Mouse (Mus musculus): ENCODE data around the gene Klhl26. TPM values are rescaled to one million over a fixed set of nuclear protein-coding genes. Genes with fewer than 3 reads are reported as not detected.

Gene Klhl26
- polyA plus RNA-seq, 1 experiment from 2014 or later, result 28.2 TPM

GRCm38 (mm10) chr8:70414310-70414946, 62.3 kb downstream of the Klhl26 start:
- no peak for ATAC-seq (ENCODE audit: insufficient number of reproducible peaks, low FRiP score, low TSS enrichment, low read depth)
- Histone ChIP-seq H3K4me2 (no peak overlapping the region), H3K27me3 (no peaks in the 10 kb centered on the region), H3K9ac (no peak overlapping the region), H3K36me3 (0 out of 2 replicates have a peak, but pooled peaks cover 3% of the 10 kb centered on the region), H3K27ac (no peak overlapping the region), H3K9me3 (no peaks in the 10 kb centered on the region), H3K4me3 (no peak overlapping the region), H3K4me1 (peaks cover 58% of the 10 kb centered on the region)
- WGBS, result 88% methylated on average over 6 of the region's 6 CpGs

- Histone ChIP-seq H3K27me3 (no peaks in the 10 kb centered on the region), H3K4me1 (peaks cover 60% of the 10 kb centered on the region), H3K9me3 (no peaks in the 10 kb centered on the region), H3K36me3 (0 out of 2 replicates have a peak, but pooled peaks cover 3% of the 10 kb centered on the region), H3K4me2 (no peak overlapping the region), H3K27ac (no peak overlapping the region; the same call in 1 of the 2 replicates), H3K4me3 (no peak overlapping the region), H3K9ac (no peak overlapping the region)
- WGBS, result 94% methylated on average over 5 of the region's 5 CpGs
- ATAC-seq (ENCODE audit: insufficient number of reproducible peaks, low FRiP score, low TSS enrichment, low read depth), result no peak
These were observed 66.5 kb downstream of the Klhl26 start for GRCm38 (mm10) chr8:70410281-70410680.

GRCm38 (mm10) chr8:70409455-70409871, 67.3 kb downstream of the Klhl26 start:
- Histone ChIP-seq H3K9me3 (no peaks in the 10 kb centered on the region), H3K9ac (no peak overlapping the region), H3K4me3 (no peak overlapping the region), H3K27ac (peak overlapping the region; percentile 88), H3K36me3 (peaks cover 5% of the 10 kb centered on the region), H3K27me3 (no peaks in the 10 kb centered on the region), H3K4me2 (peak overlapping the region; percentile 6; the same call in 1 of the 2 replicates), H3K4me1 (peaks cover 62% of the 10 kb centered on the region)
- peak; percentile 70 for ATAC-seq (ENCODE audit: insufficient number of reproducible peaks, low FRiP score, low TSS enrichment, low read depth)
- 23% methylated on average over 9 of the region's 9 CpGs for WGBS

DNA sequence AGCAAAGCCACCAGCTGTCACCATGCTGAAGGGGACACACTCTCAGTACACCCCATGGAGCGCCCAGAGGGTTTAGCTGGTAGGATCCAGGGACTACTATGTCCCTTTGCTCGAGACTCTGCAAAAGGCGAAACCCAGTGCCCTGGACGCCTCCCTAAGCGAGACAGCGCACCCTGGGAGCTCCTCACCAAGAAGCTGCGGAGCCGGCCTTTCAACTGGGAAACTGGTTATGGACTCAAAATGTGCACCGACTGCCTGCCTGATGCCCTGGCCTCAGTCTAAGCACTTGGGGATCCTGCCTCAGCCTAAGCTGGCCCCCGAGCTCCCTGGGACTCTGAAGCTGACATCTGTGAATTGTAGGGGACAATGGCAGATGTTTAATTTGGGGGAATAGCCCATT, 67.7 kb downstream of the Klhl26 start:
- no peak for ATAC-seq (ENCODE audit: insufficient number of reproducible peaks, low FRiP score, low TSS enrichment, low read depth)
- WGBS, result 74% methylated on average over 10 of the region's 10 CpGs
- no peak overlapping the region for H3K4me3 ChIP-seq
- peak overlapping the region; percentile 88 for H3K27ac ChIP-seq
- H3K27me3 ChIP-seq, result no peaks in the 10 kb centered on the region
- no peak overlapping the region for H3K9ac ChIP-seq
- peaks cover 62% of the 10 kb centered on the region for H3K4me1 ChIP-seq
- H3K36me3 ChIP-seq, result peaks cover 10% of the 10 kb centered on the region
- H3K4me2 ChIP-seq, result peak overlapping the region; percentile 6; the same call in 1 of the 2 replicates
- H3K9me3 ChIP-seq, result no peaks in the 10 kb centered on the region

- Histone ChIP-seq H3K9ac (no peak overlapping the region), H3K4me3 (no peak overlapping the region), H3K9me3 (no peaks in the 10 kb centered on the region), H3K36me3 (peaks cover 12% of the 10 kb centered on the region), H3K4me1 (peaks cover 62% of the 10 kb centered on the region), H3K27me3 (no peaks in the 10 kb centered on the region), H3K4me2 (0 out of 2 replicates have a peak overlapping the region, but pooled peaks have one; percentile 6), H3K27ac (peak overlapping the region; percentile 88)
- WGBS, result 34% methylated on average over 6 of the region's 6 CpGs
- ATAC-seq (ENCODE audit: insufficient number of reproducible peaks, low FRiP score, low TSS enrichment, low read depth), result 0 out of 2 replicates have a peak, but pooled peaks have one; percentile 11
These were observed 68.5 kb downstream of the Klhl26 start for GRCm38 (mm10) chr8:70408301-70408700.

- Histone ChIP-seq H3K36me3 (peaks cover 12% of the 10 kb centered on the region), H3K4me1 (peaks cover 62% of the 10 kb centered on the region), H3K4me2 (no peak overlapping the region), H3K4me3 (no peak overlapping the region), H3K27ac (peak overlapping the region; percentile 88), H3K9ac (no peak overlapping the region), H3K27me3 (no peaks in the 10 kb centered on the region), H3K9me3 (no peaks in the 10 kb centered on the region)
- ATAC-seq (ENCODE audit: insufficient number of reproducible peaks, low FRiP score, low TSS enrichment, low read depth), result no peak
- WGBS, result 61% methylated on average over 11 of the region's 11 CpGs
These were observed 70.2 kb downstream of the Klhl26 start for GRCm38 (mm10) chr8:70406427-70407069.

DNA sequence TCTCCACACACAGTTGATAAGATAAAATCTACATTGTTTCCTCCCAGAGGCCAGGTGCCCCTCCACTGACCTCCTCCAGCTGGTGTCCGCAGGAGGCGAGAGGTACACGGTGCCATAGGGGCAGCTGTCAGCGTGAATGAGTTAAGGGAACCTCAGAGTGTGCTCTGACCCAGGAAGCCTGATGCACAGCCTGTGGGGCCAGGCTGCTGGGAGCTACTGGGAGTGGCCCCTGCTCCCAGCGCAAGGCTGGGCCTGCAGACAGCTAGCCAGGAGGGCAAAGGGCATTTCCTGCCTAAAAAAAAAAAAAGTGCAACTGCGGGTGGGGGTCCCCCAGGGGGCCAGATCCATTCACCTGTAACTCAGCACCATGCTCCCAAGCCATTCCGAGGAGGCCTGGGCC, 71.6 kb downstream of the Klhl26 start:
- Histone ChIP-seq H3K9me3 (no peaks in the 10 kb centered on the region), H3K36me3 (peaks cover 18% of the 10 kb centered on the region), H3K4me2 (no peak overlapping the region), H3K4me3 (no peak overlapping the region), H3K9ac (no peak overlapping the region), H3K27me3 (no peaks in the 10 kb centered on the region), H3K4me1 (peaks cover 48% of the 10 kb centered on the region), H3K27ac (no peak overlapping the region)
- ATAC-seq (ENCODE audit: insufficient number of reproducible peaks, low FRiP score, low TSS enrichment, low read depth), result no peak
- WGBS, result 53% methylated on average over 7 of the region's 7 CpGs

DNA sequence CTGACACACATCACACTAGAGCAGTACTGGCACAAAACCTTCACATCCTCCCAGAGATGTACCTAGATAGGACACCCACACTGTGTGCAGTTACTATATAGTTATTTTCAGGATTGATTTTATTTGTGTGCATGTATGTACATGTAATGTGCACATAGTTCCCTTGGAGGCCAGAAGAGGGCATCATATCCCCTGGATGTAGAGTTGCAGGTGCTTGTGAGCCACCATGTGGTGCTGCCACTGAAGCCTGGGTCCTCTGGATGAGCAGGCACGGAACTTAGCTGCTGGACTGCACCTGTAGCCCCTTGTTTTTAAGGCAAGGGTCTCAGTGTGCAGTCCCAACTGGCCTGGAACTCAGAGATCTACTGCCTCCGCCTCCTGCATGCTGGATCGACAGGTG, 72.6 kb downstream of the Klhl26 start:
- Histone ChIP-seq H3K36me3 (peaks cover 22% of the 10 kb centered on the region), H3K4me1 (peaks cover 42% of the 10 kb centered on the region), H3K27me3 (no peaks in the 10 kb centered on the region), H3K4me2 (no peak overlapping the region), H3K27ac (no peak overlapping the region), H3K9me3 (no peaks in the 10 kb centered on the region), H3K4me3 (no peak overlapping the region), H3K9ac (no peak overlapping the region)
- WGBS, result 97% methylated on average over 3 of the region's 3 CpGs
- no peak for ATAC-seq (ENCODE audit: insufficient number of reproducible peaks, low FRiP score, low TSS enrichment, low read depth)

Other genes starting within 250 kb of the Klhl26 start
- gene Sugp2, start 242.7 kb downstream of the Klhl26 start, polyA plus RNA-seq (2015; fragmentation: Nextera tagmentation; extraction: Ambion mirVana), result 26.1 and 26.9 TPM in 2 replicates
- 32.7 and 33.0 TPM in 2 replicates for gene Armc6, start 242.5 kb downstream of the Klhl26 start, polyA plus RNA-seq (2015; fragmentation: Nextera tagmentation; extraction: Ambion mirVana)
- gene Homer3, start 194.1 kb downstream of the Klhl26 start, polyA plus RNA-seq (2015; fragmentation: Nextera tagmentation; extraction: Ambion mirVana), result 36.0 and 40.7 TPM in 2 replicates
- 52.7 and 53.1 TPM in 2 replicates for gene Ddx49, start 174.5 kb downstream of the Klhl26 start, polyA plus RNA-seq (2015; fragmentation: Nextera tagmentation; extraction: Ambion mirVana)
- gene Cope, start 174.4 kb downstream of the Klhl26 start, polyA plus RNA-seq (2015; fragmentation: Nextera tagmentation; extraction: Ambion mirVana), result 397 and 441 TPM in 2 replicates
- gene Cers1, start 161.2 kb downstream of the Klhl26 start, polyA plus RNA-seq (2015; fragmentation: Nextera tagmentation; extraction: Ambion mirVana), result 8.8 and 9.6 TPM in 2 replicates
- gene Gdf1, start 147.2 kb downstream of the Klhl26 start, polyA plus RNA-seq (2015; fragmentation: Nextera tagmentation; extraction: Ambion mirVana), result 2.9 and 4.1 TPM in 2 replicates
- gene Upf1, start 123.7 kb downstream of the Klhl26 start, polyA plus RNA-seq (2015; fragmentation: Nextera tagmentation; extraction: Ambion mirVana), result 13.8 and 16.7 TPM in 2 replicates
- gene Comp, start 103.4 kb downstream of the Klhl26 start, polyA plus RNA-seq (2015; fragmentation: Nextera tagmentation; extraction: Ambion mirVana), result 101 and 104 TPM in 2 replicates
- 22.2 and 22.4 TPM in 2 replicates for gene Crtc1, start 37.4 kb downstream of the Klhl26 start, polyA plus RNA-seq (2015; fragmentation: Nextera tagmentation; extraction: Ambion mirVana)
- 6.9 and 9.6 TPM in 2 replicates for gene Tmem59l, start 10.4 kb upstream of the Klhl26 start, polyA plus RNA-seq (2015; fragmentation: Nextera tagmentation; extraction: Ambion mirVana)
- 91.2 and 97.7 TPM in 2 replicates for gene Crlf1, start 16.2 kb upstream of the Klhl26 start, polyA plus RNA-seq (2015; fragmentation: Nextera tagmentation; extraction: Ambion mirVana)
- 136 and 149 TPM in 2 replicates for gene Rex1bd, start 29.8 kb upstream of the Klhl26 start, polyA plus RNA-seq (2015; fragmentation: Nextera tagmentation; extraction: Ambion mirVana)
- 859 and 940 TPM in 2 replicates for gene Uba52, start 33.8 kb upstream of the Klhl26 start, polyA plus RNA-seq (2015; fragmentation: Nextera tagmentation; extraction: Ambion mirVana)
- 274 and 278 TPM in 2 replicates for gene Fkbp8, start 50.8 kb upstream of the Klhl26 start, polyA plus RNA-seq (2015; fragmentation: Nextera tagmentation; extraction: Ambion mirVana)
- gene Kxd1, start 51.0 kb upstream of the Klhl26 start, polyA plus RNA-seq (2015; fragmentation: Nextera tagmentation; extraction: Ambion mirVana), result 53.8 and 55.1 TPM in 2 replicates
- 20.4 and 21.1 TPM in 2 replicates for gene Ell, start 62.5 kb upstream of the Klhl26 start, polyA plus RNA-seq (2015; fragmentation: Nextera tagmentation; extraction: Ambion mirVana)
- 111 and 123 TPM in 2 replicates for gene Isyna1, start 117.4 kb upstream of the Klhl26 start, polyA plus RNA-seq (2015; fragmentation: Nextera tagmentation; extraction: Ambion mirVana)
- 119 and 120 TPM in 2 replicates for gene Ssbp4, start 131.9 kb upstream of the Klhl26 start, polyA plus RNA-seq (2015; fragmentation: Nextera tagmentation; extraction: Ambion mirVana)
- 3.2 and 3.3 TPM in 2 replicates for gene Lrrc25, start 139.2 kb upstream of the Klhl26 start, polyA plus RNA-seq (2015; fragmentation: Nextera tagmentation; extraction: Ambion mirVana)
- gene Gdf15, start 155.5 kb upstream of the Klhl26 start, polyA plus RNA-seq (2015; fragmentation: Nextera tagmentation; extraction: Ambion mirVana), result 0.16 and 0.24 TPM in 2 replicates
- 57.5 and 60.7 TPM in 2 replicates for gene Pgpep1, start 183.4 kb upstream of the Klhl26 start, polyA plus RNA-seq (2015; fragmentation: Nextera tagmentation; extraction: Ambion mirVana)
- gene Lsm4, start 196.3 kb upstream of the Klhl26 start, polyA plus RNA-seq (2015; fragmentation: Nextera tagmentation; extraction: Ambion mirVana), result 199 and 201 TPM in 2 replicates
- 69.8 and 81.5 TPM in 2 replicates for gene Jund, start 222.0 kb upstream of the Klhl26 start, polyA plus RNA-seq (2015; fragmentation: Nextera tagmentation; extraction: Ambion mirVana)
- gene Iqcn, start 226.5 kb upstream of the Klhl26 start, polyA plus RNA-seq (2015; fragmentation: Nextera tagmentation; extraction: Ambion mirVana), result 0.04 TPM in 2 replicates
- not detected in 2 replicates for gene Gm3336, start 241.6 kb upstream of the Klhl26 start, polyA plus RNA-seq (2015; fragmentation: Nextera tagmentation; extraction: Ambion mirVana)
- gene Pde4c, start 246.8 kb upstream of the Klhl26 start, polyA plus RNA-seq (2015; fragmentation: Nextera tagmentation; extraction: Ambion mirVana), result 0.05 and 0.16 TPM in 2 replicates

Data from limb, embryonic 15.5 days (tissue).